Mouse (Mus musculus): ENCODE measurements around the gene Arhgef28. TPM values are rescaled to one million over a fixed set of nuclear protein-coding genes. Genes with fewer than 3 reads are reported as not detected.

Arhgef28 gene
- polyA plus RNA-seq, 1 experiment from 2014 or later, result 10.3 TPM

DNA sequence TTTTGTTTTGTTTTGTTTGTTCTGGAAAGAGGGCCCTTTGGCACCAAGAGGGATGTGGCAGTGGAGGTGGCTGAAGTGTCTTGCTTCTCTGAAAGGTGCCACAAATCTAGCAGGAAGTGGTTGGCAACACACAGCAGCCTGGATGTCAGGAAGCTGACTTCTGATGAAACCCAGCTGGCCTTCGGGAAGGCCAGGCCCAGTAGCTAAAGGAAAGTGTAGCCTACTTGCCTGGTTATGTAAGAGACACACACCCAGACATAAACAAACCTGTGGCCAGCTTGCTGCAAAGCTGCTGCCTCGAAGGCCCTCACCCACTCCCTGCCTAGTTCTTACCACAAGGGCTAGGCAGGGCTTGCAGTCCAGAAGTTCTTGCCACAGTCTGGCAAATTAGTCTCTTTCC lies 204.1 kb downstream of the Arhgef28 start:
- H3K4me3 ChIP-seq (ENCODE audit: low read length), result no peak overlapping the region
- no peaks in the 10 kb centered on the region for H3K36me3 ChIP-seq (ENCODE audit: control insufficient read depth, insufficient read depth)
- no peaks in the 10 kb centered on the region for H3K9me3 ChIP-seq (replicated peaks; ENCODE audit: control insufficient read depth, low read length)
- H3K4me2 ChIP-seq (ENCODE audit: low read depth, low read length), result no peak overlapping the region
- ATAC-seq (replicated peaks; ENCODE audit: extremely low read depth, insufficient read depth, low FRiP score), result no peak
- no peaks in the 10 kb centered on the region; the same call in 1 of the 2 replicates for H3K27me3 ChIP-seq (ENCODE audit: control insufficient read depth, insufficient read depth, low read length)
- H3K4me1 ChIP-seq (ENCODE audit: control insufficient read depth, insufficient read depth, low read length), result peaks cover 6% of the 10 kb centered on the region; the same call in 1 of the 2 replicates
- no peak overlapping the region for H3K9ac ChIP-seq (ENCODE audit: low read length)
- WGBS, result 10% methylated on average over 2 of the region's 2 CpGs
- H3K27ac ChIP-seq (ENCODE audit: low read length), result no peak overlapping the region

DNA sequence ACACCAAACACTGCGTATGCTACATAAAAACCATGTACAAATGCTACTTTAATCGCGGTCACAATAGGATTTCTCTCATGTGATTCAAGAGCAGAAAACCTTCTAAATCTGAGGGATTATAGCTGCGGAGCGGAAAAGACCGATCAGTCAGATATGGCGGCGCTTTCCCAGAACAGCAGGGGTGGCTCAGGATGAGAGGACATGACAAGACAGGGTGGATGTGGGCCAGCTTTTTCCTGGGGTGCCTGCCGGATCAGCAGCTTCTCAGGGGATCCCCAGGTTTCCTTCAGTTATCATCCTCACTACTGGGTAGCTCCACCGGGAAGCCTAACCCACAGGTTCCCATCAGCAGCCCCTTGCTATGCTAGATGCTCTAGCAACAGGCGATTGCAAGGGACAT lies 204.5 kb downstream of the Arhgef28 start:
- Histone ChIP-seq H3K4me2 (ENCODE audit: low read depth, low read length) (no peak overlapping the region), H3K27me3 (ENCODE audit: control insufficient read depth, insufficient read depth, low read length) (no peaks in the 10 kb centered on the region; the same call in 1 of the 2 replicates), H3K36me3 (ENCODE audit: control insufficient read depth, insufficient read depth) (no peaks in the 10 kb centered on the region), H3K4me3 (ENCODE audit: low read length) (no peak overlapping the region), H3K9ac (ENCODE audit: low read length) (no peak overlapping the region), H3K4me1 (ENCODE audit: control insufficient read depth, insufficient read depth, low read length) (peaks cover 6% of the 10 kb centered on the region; the same call in 1 of the 2 replicates), H3K9me3 (replicated peaks; ENCODE audit: control insufficient read depth, low read length) (no peaks in the 10 kb centered on the region), H3K27ac (ENCODE audit: low read length) (no peak overlapping the region)
- 75% methylated on average over 11 of the region's 11 CpGs for WGBS
- no peak for ATAC-seq (replicated peaks; ENCODE audit: extremely low read depth, insufficient read depth, low FRiP score)

DNA sequence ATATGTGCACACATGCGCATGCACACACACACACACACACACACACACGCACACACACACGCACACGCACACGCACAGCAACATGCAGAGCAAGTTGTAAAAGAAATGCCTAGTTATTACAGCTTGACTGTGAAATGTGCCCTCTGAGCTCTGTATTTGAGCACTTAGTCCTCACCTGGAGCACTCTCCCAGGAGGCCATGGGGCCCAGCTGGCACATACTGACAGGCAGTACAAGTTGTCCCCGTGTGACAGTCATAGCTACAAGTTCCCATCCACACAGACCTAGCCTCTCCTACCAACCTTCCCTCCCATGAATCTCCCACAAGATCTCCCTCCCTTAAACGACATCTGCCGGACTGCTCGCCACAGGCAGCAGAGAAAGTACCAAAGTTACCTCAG lies 205.4 kb downstream of the Arhgef28 start:
- H3K9me3 ChIP-seq (replicated peaks; ENCODE audit: control insufficient read depth, low read length), result no peaks in the 10 kb centered on the region
- no peaks in the 10 kb centered on the region for H3K36me3 ChIP-seq (ENCODE audit: control insufficient read depth, insufficient read depth)
- no peak overlapping the region for H3K9ac ChIP-seq (ENCODE audit: low read length)
- H3K27me3 ChIP-seq (ENCODE audit: control insufficient read depth, insufficient read depth, low read length), result no peaks in the 10 kb centered on the region; the same call in 1 of the 2 replicates
- H3K4me2 ChIP-seq (ENCODE audit: low read depth, low read length), result no peak overlapping the region
- 85% methylated on average over 9 of the region's 9 CpGs for WGBS
- no peak for ATAC-seq (replicated peaks; ENCODE audit: extremely low read depth, insufficient read depth, low FRiP score)
- no peak overlapping the region for H3K27ac ChIP-seq (ENCODE audit: low read length)
- no peak overlapping the region for H3K4me3 ChIP-seq (ENCODE audit: low read length)
- H3K4me1 ChIP-seq (ENCODE audit: control insufficient read depth, insufficient read depth, low read length), result peaks cover 6% of the 10 kb centered on the region; the same call in 1 of the 2 replicates

DNA sequence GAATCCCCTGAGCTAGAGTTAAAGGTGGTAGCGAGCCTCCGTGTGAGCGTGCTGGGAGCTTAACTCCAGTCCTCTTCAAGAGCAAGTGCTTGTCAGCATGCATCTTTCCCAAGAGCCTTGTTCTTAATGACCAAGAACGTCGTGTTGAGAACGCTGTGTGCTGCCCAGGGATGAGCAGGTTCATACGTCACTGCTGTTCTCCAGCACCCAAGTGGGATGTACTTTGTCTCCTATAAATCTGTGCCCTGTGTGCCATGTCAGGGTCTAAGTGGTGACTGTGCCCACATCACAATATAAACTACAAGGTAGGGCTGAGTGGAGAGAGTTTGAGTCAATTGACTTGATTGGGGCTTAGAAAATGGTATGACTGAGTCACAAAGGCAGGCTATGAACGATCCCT lies 207.1 kb downstream of the Arhgef28 start:
- peaks cover 2% of the 10 kb centered on the region; the same call in 1 of the 2 replicates for H3K4me1 ChIP-seq (ENCODE audit: control insufficient read depth, insufficient read depth, low read length)
- no peak overlapping the region for H3K4me2 ChIP-seq (ENCODE audit: low read depth, low read length)
- WGBS, result 84% methylated on average over 8 of the region's 8 CpGs
- no peaks in the 10 kb centered on the region; the same call in 1 of the 2 replicates for H3K27me3 ChIP-seq (ENCODE audit: control insufficient read depth, insufficient read depth, low read length)
- ATAC-seq (replicated peaks; ENCODE audit: extremely low read depth, insufficient read depth, low FRiP score), result no peak
- no peak overlapping the region for H3K4me3 ChIP-seq (ENCODE audit: low read length)
- no peak overlapping the region for H3K9ac ChIP-seq (ENCODE audit: low read length)
- H3K9me3 ChIP-seq (replicated peaks; ENCODE audit: control insufficient read depth, low read length), result no peaks in the 10 kb centered on the region
- no peak overlapping the region for H3K27ac ChIP-seq (ENCODE audit: low read length)
- H3K36me3 ChIP-seq (ENCODE audit: control insufficient read depth, insufficient read depth), result no peaks in the 10 kb centered on the region

DNA sequence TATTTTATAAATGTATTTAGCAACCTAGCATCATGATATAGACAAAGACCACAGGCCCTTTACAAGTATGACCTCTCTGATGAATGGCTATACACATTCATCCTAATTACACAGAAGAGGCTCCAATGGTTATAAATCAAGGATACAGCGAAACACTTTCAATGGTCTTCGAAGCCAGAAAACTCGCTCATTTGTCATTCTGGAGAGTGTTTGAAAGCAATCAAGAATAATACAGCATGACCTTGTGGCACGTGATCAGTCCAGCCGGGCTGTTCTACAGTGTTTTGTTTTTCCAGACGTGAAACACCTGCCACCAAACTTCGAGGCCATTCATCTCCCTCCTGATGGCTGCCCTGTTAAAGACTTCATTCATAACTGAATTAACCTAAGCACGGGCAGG lies 207.7 kb downstream of the Arhgef28 start:
- no peaks in the 10 kb centered on the region for H3K36me3 ChIP-seq (ENCODE audit: control insufficient read depth, insufficient read depth)
- H3K4me1 ChIP-seq (ENCODE audit: control insufficient read depth, insufficient read depth, low read length), result peaks cover 2% of the 10 kb centered on the region; the same call in 1 of the 2 replicates
- no peaks in the 10 kb centered on the region; the same call in 1 of the 2 replicates for H3K27me3 ChIP-seq (ENCODE audit: control insufficient read depth, insufficient read depth, low read length)
- no peak for ATAC-seq (replicated peaks; ENCODE audit: extremely low read depth, insufficient read depth, low FRiP score)
- no peak overlapping the region for H3K4me3 ChIP-seq (ENCODE audit: low read length)
- H3K27ac ChIP-seq (ENCODE audit: low read length), result no peak overlapping the region
- H3K9me3 ChIP-seq (replicated peaks; ENCODE audit: control insufficient read depth, low read length), result no peaks in the 10 kb centered on the region
- no peak overlapping the region for H3K4me2 ChIP-seq (ENCODE audit: low read depth, low read length)
- H3K9ac ChIP-seq (ENCODE audit: low read length), result no peak overlapping the region
- whole genome bisulfite sequencing, result 66% methylated on average over 8 of the region's 8 CpGs

DNA sequence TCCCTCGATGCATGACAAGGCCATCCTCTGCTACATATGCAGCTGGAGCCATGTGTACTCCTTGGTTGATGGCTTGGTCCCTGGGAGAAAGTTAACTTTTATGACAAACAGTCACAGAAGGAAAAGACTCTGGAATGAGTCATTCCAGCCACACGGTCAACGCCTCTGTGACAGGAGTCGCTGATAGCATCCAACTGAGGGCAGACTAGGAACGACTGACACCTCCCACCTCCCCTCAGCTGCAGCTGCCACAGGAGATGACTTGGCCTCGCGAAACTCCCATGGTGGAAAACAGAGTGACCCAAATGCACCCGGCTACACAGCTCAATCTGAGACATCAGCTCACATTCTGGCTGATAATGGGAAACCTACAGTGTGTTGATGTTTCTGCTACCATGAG lies 215.3 kb downstream of the Arhgef28 start:
- WGBS, result 21% methylated on average over 8 of the region's 8 CpGs
- H3K9me3 ChIP-seq (replicated peaks; ENCODE audit: control insufficient read depth, low read length), result no peaks in the 10 kb centered on the region
- H3K36me3 ChIP-seq (ENCODE audit: control insufficient read depth, insufficient read depth), result no peaks in the 10 kb centered on the region
- H3K9ac ChIP-seq (ENCODE audit: low read length), result no peak overlapping the region
- no peak overlapping the region for H3K27ac ChIP-seq (ENCODE audit: low read length)
- H3K4me2 ChIP-seq (ENCODE audit: low read depth, low read length), result no peak overlapping the region
- H3K27me3 ChIP-seq (ENCODE audit: control insufficient read depth, insufficient read depth, low read length), result no peaks in the 10 kb centered on the region
- no peaks in the 10 kb centered on the region for H3K4me1 ChIP-seq (ENCODE audit: control insufficient read depth, insufficient read depth, low read length)
- no peak overlapping the region for H3K4me3 ChIP-seq (ENCODE audit: low read length)
- no peak for ATAC-seq (replicated peaks; ENCODE audit: extremely low read depth, insufficient read depth, low FRiP score)

DNA sequence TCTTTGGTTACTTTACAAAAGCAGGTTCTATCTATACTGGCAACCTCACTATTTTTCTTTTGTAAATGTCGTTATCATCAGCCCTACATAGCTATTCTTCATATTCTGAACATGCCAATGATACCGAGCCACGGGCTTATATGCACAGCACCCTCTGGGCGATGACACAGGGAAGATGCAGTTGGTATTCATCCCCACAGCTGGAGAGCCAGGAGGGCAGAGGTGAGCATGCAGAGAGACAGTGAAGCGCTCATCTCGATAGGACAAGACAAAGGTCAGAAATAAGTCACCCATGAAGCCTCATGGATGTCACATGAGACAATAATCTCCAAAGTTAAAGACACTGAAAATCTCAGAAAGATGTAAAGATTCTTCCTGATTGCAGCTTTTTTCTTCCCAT lies 217.4 kb downstream of the Arhgef28 start:
- Histone ChIP-seq H3K4me1 (ENCODE audit: control insufficient read depth, insufficient read depth, low read length) (no peaks in the 10 kb centered on the region), H3K9ac (ENCODE audit: low read length) (no peak overlapping the region), H3K27ac (ENCODE audit: low read length) (no peak overlapping the region), H3K4me3 (ENCODE audit: low read length) (no peak overlapping the region), H3K27me3 (ENCODE audit: control insufficient read depth, insufficient read depth, low read length) (no peaks in the 10 kb centered on the region), H3K36me3 (ENCODE audit: control insufficient read depth, insufficient read depth) (no peaks in the 10 kb centered on the region), H3K4me2 (ENCODE audit: low read depth, low read length) (no peak overlapping the region), H3K9me3 (replicated peaks; ENCODE audit: control insufficient read depth, low read length) (no peaks in the 10 kb centered on the region)
- no peak for ATAC-seq (replicated peaks; ENCODE audit: extremely low read depth, insufficient read depth, low FRiP score)
- 86% methylated on average over 6 of the region's 6 CpGs for WGBS

DNA sequence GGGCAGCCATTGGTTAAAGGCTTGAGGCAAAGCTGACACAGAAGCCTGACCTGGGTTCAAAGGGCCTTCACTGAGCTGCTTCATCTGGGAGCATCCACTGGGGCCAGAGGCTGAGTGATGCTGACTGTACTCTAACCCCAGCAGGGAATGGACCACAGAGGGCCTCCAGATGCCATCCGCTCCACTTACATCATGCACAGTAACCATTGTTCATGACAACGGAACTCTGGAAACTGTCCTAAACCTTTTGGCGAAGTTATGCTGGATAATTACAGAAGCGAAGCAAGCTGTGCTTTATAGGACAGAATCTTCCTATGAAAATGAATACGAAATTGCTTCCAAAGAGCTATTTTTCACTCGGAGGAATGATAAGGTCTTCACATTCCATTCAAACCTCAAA lies 219.5 kb downstream of the Arhgef28 start:
- H3K4me2 ChIP-seq (ENCODE audit: low read depth, low read length), result no peak overlapping the region
- 70% methylated on average over 6 of the region's 6 CpGs for WGBS
- no peak overlapping the region for H3K9ac ChIP-seq (ENCODE audit: low read length)
- no peak overlapping the region for H3K4me3 ChIP-seq (ENCODE audit: low read length)
- no peak overlapping the region for H3K27ac ChIP-seq (ENCODE audit: low read length)
- no peaks in the 10 kb centered on the region for H3K36me3 ChIP-seq (ENCODE audit: control insufficient read depth, insufficient read depth)
- ATAC-seq (replicated peaks; ENCODE audit: extremely low read depth, insufficient read depth, low FRiP score), result no peak
- H3K4me1 ChIP-seq (ENCODE audit: control insufficient read depth, insufficient read depth, low read length), result no peaks in the 10 kb centered on the region
- no peaks in the 10 kb centered on the region for H3K9me3 ChIP-seq (replicated peaks; ENCODE audit: control insufficient read depth, low read length)
- no peaks in the 10 kb centered on the region for H3K27me3 ChIP-seq (ENCODE audit: control insufficient read depth, insufficient read depth, low read length)

DNA sequence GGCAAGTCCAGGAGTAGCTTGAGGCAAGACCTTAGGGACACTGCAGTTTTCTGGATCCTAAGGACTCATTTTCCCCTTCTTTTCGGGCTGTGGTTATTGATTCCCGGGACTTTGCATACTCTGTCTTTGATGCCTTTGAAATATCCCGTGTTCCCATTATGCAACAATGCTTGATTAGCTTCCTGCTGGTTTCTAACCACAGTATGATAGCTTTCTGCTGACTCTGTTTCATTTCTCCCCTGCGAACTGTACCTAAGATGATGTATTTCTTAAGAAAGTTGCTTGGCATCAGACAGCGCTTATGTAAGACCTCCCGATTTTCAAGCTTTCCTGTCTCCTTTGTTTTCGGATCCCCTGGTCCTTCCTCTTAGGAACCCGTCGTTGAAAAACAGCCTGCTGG lies 229.1 kb downstream of the Arhgef28 start:
- no peak overlapping the region for H3K4me2 ChIP-seq (ENCODE audit: low read depth, low read length)
- no peak overlapping the region for H3K27ac ChIP-seq (ENCODE audit: low read length)
- H3K4me1 ChIP-seq (ENCODE audit: control insufficient read depth, insufficient read depth, low read length), result no peaks in the 10 kb centered on the region
- H3K9ac ChIP-seq (ENCODE audit: low read length), result no peak overlapping the region
- peaks cover 7% of the 10 kb centered on the region; the same call in 1 of the 2 replicates for H3K27me3 ChIP-seq (ENCODE audit: control insufficient read depth, insufficient read depth, low read length)
- H3K9me3 ChIP-seq (replicated peaks; ENCODE audit: control insufficient read depth, low read length), result no peaks in the 10 kb centered on the region
- no peak for ATAC-seq (replicated peaks; ENCODE audit: extremely low read depth, insufficient read depth, low FRiP score)
- H3K36me3 ChIP-seq (ENCODE audit: control insufficient read depth, insufficient read depth), result no peaks in the 10 kb centered on the region
- H3K4me3 ChIP-seq (ENCODE audit: low read length), result no peak overlapping the region
- WGBS, result 82% methylated on average over 9 of the region's 9 CpGs

Measured in heart, embryonic 16.5 days (tissue).